Mouse (Mus musculus): ENCODE data around the gene Prkag1. TPM values are rescaled to one million over a fixed set of nuclear protein-coding genes. Genes with fewer than 3 reads are reported as not detected.

Prkag1 gene
- total RNA-seq, 1 experiment from 2014 or later: 115 TPM

DNA sequence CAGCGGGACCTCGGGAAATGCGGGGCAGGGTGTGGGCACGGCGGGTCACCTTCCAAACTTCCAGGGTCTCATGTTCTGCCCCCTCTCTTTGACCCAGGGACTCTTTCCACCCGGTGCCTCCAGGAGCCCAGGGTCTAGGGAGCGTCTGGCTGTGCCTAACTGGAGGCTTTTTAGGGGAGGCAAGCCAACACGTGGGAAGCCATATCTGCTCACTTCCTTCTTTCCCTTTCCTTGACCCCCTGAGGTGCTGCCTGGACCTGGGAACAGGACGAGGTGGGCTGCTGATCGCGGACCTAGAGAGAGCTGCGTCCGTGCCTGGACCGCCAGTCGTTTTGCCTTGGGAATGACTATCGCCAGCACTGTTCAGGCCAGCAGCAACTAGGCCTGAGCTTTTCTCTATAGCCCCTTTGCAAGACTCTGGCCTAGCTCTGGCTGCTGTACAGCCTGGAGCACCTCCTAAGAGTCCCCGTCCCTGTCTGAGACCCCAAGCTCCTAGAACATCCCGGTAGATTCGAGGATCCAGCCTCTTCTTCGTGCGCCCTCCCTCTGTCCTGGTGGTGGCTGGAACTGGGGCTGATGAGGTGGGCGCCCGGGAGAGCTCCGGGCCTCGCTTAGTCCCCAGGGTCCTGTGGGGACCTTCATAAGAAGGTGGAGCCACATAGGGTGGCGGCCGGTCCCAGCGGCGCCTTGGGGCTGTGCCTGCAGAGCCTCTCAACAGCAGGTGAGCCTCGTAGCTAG lies 25.1 kb downstream of the Prkag1 start:
- no peak for ATAC-seq (replicated peaks in 1 of 2; ENCODE audit: insufficient read depth in 1 of 2, low FRiP score in 2 of 2, low TSS enrichment in 1 of 2, low read depth in 1 of 2, poor library complexity in 2 of 2, severe bottlenecking in 2 of 2)

DNA sequence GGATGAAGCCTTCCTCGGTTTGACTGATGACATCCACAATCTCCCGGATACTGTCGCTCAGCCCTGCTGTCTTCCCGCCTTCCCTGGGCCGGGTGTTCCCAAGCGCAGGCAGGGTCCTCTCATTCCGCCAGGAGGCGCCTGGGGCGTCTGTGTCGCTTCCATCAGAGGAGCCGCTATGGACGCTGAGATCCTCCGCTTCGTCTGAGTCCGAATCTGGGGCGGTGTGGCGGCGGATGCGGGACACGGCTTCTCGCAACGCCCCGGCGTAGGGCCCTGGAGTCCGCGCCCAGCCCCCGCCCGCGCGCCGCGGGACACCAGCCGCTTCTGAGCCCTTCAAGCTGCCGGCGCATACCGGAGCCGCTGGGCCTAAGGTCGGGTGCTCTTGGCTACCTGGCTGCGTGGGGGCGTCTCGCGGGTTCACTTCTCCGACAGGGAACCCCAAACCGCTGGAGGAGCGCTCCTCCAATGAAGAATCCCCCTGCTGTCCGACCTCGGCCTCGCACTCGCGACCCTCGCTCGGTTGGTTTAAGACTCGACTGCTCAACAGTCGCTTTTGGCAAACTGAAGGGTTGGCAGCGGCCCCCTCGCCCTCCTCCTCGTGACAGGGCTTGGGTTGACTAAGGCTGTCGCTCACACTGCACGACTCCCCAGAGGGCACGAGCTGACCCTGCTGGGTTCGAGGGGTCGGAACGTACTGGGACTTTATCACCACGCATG lies 25.8 kb downstream of the Prkag1 start:
- 0 out of 4 replicates have a peak, but pooled peaks of 1 of the 2 experiments have one; percentile 19 for ATAC-seq (replicated peaks in 1 of 2; ENCODE audit: insufficient read depth in 1 of 2, low FRiP score in 2 of 2, low TSS enrichment in 1 of 2, low read depth in 1 of 2, poor library complexity in 2 of 2, severe bottlenecking in 2 of 2)

DNA sequence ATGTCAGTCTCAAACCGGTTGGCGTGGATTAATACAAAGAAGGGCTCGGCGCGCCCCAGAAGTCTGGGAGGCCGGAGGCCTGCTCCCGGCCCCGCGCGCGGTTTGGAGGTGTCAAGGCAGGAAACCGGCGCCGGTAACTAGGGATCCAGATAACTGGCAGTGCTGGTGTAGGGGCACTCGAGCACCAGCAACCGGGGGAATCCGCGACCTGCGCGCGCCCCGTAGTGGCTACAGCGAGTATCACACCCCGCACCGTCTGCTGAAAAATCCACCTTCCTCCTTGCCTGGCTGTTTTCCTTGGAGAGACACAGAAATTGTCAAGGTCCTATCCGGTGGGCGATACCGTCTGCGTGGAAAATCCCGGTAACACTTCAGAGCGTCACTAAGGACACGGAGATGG lies 27.3 kb downstream of the Prkag1 start:
- ATAC-seq (replicated peaks in 1 of 2; ENCODE audit: insufficient read depth in 1 of 2, low FRiP score in 2 of 2, low TSS enrichment in 1 of 2, low read depth in 1 of 2, poor library complexity in 2 of 2, severe bottlenecking in 2 of 2): peak; percentile 49 to 60; a peak in 3 of 4 replicates

DNA sequence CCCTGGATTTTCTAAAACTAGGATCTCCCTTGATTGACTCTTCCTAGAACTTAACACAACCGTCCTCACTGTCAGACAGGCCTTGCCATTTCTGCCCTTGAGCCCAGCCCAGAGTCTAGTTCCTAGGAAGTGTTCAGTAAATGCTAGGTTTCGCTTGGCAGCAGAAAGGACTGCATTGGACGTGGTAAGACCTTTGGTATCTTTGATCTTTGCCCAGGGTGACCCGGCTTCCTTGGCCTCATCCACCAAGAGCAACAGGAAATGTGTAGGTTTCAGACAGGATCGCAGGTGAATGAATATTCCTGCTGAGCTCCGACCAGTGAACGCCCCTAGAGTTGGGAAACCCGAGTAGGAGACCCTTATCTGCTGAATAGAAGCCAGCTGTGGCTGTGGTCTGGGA lies 28.4 kb downstream of the Prkag1 start:
- ATAC-seq (replicated peaks in 1 of 2; ENCODE audit: insufficient read depth in 1 of 2, low FRiP score in 2 of 2, low TSS enrichment in 1 of 2, low read depth in 1 of 2, poor library complexity in 2 of 2, severe bottlenecking in 2 of 2): no peak

DNA sequence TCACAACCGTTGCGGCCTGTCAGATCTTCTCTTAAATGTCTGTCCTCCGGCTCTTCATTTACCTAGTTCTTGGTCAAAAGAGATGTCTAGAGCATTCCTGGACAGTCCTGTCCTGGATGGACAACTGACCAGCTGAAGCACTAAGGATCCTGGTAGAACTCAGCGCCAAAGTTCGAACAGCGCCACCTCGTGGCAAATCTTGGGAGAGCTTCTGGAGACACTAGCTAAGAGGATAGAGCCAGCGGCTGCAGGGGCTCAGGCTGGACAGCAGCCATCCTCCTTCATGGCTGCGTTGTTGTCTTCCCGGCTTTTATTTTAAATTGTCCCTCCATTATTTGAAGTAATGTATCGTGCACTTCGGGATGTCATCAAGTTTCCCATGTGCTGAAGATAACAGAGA lies 31.9 kb downstream of the Prkag1 start:
- ATAC-seq (replicated peaks in 1 of 2; ENCODE audit: insufficient read depth in 1 of 2, low FRiP score in 2 of 2, low TSS enrichment in 1 of 2, low read depth in 1 of 2, poor library complexity in 2 of 2, severe bottlenecking in 2 of 2): peak; percentile 35 to 61; a peak in 2 of 4 replicates

DNA sequence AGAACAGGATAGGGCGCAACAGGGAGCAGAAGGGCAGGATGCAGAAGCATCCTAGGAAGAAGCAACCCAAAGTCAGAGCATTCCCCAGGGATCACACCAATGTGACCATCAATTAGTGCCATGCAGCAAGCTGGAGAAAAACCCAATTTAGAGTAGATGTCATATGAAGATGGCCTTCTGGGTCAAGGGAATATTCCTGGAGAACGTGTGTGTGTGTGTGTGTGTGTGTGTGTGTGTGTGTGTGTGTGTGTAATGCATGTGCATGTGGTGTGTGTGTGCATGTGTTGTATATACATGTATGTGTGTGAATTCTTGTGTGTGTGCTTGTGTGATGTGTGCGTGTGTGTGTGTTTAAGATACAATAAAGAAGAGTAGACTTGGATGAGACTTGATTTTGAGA lies 32.4 kb downstream of the Prkag1 start:
- ATAC-seq (replicated peaks in 1 of 2; ENCODE audit: insufficient read depth in 1 of 2, low FRiP score in 2 of 2, low TSS enrichment in 1 of 2, low read depth in 1 of 2, poor library complexity in 2 of 2, severe bottlenecking in 2 of 2): no peak

DNA sequence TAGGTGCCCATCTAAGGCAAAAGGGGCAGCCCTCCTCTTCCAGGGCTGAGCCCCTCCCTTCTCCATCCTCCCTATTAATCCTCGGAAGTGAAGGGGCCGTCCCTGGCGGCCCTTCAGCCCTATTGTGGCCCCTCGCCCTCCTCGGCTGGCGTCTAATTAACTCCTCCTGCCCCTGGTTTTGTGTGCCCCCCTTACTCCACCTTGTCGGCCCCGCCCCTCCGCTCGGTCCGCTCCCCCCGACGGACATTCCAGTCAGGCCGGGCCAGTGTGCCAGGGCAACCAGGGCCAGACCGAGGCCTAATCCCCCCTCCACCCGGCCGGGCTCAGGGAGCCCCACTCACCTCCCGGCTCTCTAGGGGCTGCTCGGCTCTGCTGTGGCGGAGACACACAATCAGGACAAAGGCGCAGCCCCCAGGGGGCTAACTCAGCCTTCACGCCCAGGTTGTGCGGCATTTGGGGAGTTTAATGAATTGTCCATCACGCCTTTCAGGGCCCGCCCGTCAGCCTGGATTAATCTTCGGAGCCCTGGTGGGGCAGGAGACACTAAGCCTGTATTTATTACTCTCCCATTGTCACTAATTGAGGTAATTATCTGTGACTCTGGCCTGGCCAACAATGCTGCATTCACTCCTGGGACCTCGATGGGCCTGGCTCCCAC lies 33.4 kb downstream of the Prkag1 start:
- ATAC-seq (replicated peaks in 1 of 2; ENCODE audit: insufficient read depth in 1 of 2, low FRiP score in 2 of 2, low TSS enrichment in 1 of 2, low read depth in 1 of 2, poor library complexity in 2 of 2, severe bottlenecking in 2 of 2): no peak

DNA sequence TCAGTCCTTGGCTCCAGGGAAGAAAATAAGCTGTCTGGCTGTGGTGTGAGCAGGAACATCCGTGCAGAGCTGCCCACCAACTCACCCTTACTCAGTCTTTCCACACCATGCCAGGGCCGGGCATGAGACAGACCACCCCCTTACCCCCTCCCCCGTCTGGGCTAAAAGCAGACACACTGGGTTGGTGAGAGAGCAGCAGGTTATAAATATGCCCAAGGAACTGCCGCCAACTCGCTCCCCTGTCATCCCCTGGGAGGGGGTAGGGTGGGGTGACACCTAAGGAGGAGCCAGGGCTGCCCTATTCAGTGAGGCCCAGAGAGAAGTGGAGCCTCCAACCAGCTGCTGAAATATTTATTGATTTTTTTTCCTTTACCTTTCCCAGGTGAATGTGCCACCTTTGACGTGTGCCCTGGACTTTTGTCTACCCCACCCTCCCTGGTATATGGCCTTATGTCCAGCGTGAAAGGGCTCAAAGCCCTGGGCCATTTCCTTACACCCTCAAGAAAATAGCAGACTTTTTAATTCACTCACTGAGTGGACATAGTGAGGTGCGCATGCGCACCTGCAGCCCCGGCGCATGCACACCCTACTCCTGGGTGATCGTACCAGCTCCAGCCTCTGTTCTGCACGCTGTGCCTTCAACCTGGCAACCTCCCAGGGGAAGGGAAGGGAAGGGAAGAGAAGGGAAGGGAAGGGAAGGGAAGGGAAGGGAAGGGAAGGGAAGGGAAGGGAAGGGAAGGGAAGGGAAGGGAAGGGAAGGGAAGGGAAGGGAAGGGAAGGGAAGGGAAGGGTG lies 34.3 kb downstream of the Prkag1 start:
- ATAC-seq (replicated peaks in 1 of 2; ENCODE audit: insufficient read depth in 1 of 2, low FRiP score in 2 of 2, low TSS enrichment in 1 of 2, low read depth in 1 of 2, poor library complexity in 2 of 2, severe bottlenecking in 2 of 2): no peak

DNA sequence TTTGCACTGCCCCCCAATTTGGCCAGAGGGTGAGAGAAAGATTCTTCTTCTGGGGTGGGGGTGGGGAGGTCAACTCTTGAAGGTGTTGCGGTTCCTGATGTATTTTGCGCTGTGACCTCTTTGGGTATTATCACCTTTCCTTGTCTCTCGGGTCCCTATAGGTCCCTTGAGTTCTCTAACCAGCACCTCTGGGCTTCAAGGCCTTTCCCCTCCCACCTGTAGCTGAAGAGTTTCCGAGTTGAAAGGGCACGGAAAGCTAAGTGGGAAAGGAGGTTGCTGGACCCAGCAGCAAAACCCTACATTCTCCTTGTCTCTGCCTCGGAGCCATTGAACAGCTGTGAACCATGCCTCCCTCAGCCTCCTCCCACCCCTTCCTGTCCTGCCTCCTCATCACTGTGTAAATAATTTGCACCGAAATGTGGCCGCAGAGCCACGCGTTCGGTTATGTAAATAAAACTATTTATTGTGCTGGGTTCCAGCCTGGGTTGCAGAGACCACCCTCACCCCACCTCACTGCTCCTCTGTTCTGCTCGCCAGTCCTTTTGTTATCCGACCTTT lies 38.1 kb downstream of the Prkag1 start:
- no peak; a peak in 1 of 4 replicates for ATAC-seq (replicated peaks in 1 of 2; ENCODE audit: insufficient read depth in 1 of 2, low FRiP score in 2 of 2, low TSS enrichment in 1 of 2, low read depth in 1 of 2, poor library complexity in 2 of 2, severe bottlenecking in 2 of 2)

DNA sequence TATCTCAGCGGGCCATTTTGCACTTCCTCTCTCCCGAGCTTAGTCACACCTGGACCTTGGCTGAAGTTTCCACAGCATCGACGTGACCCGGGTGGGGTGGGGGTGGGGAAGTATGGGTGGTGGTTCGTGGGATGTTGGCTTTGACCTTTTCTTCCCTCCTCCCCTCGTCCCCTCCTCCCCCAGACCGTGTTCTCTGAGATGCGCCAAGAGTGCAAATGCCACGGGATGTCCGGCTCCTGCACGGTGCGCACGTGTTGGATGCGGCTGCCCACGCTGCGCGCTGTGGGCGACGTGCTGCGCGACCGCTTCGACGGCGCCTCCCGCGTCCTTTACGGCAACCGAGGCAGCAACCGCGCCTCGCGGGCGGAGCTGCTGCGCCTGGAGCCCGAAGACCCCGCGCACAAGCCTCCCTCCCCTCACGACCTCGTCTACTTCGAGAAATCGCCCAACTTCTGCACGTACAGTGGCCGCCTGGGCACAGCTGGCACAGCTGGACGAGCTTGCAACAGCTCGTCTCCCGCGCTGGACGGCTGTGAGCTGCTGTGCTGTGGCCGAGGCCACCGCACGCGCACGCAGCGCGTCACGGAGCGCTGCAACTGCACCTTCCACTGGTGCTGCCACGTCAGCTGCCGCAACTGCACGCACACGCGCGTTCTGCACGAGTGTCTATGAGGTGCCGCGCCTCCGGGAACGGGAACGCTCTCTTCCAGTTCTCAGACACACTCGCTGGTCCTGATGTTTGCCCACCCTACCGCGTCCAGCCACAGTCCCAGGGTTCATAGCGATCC lies 38.9 kb downstream of the Prkag1 start:
- 0 out of 4 replicates have a peak, but pooled peaks of 1 of the 2 experiments have one; percentile 15 for ATAC-seq (replicated peaks in 1 of 2; ENCODE audit: insufficient read depth in 1 of 2, low FRiP score in 2 of 2, low TSS enrichment in 1 of 2, low read depth in 1 of 2, poor library complexity in 2 of 2, severe bottlenecking in 2 of 2)

DNA sequence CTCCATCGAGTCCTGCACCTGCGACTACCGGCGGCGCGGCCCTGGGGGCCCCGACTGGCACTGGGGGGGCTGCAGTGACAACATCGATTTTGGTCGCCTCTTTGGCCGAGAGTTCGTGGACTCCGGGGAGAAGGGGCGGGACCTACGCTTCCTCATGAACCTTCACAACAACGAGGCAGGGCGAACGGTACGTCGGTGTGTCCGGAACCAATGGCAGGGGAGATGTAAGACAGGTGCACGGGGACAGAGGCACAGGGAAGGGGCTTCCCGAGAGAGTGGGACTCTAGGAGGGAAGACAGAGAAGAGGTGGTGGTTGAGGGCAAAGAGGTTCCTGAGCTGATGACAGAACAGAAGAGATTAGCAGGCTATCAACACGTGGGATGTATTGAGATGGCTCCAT lies 39.5 kb downstream of the Prkag1 start:
- ATAC-seq (replicated peaks in 1 of 2; ENCODE audit: insufficient read depth in 1 of 2, low FRiP score in 2 of 2, low TSS enrichment in 1 of 2, low read depth in 1 of 2, poor library complexity in 2 of 2, severe bottlenecking in 2 of 2): no peak

DNA sequence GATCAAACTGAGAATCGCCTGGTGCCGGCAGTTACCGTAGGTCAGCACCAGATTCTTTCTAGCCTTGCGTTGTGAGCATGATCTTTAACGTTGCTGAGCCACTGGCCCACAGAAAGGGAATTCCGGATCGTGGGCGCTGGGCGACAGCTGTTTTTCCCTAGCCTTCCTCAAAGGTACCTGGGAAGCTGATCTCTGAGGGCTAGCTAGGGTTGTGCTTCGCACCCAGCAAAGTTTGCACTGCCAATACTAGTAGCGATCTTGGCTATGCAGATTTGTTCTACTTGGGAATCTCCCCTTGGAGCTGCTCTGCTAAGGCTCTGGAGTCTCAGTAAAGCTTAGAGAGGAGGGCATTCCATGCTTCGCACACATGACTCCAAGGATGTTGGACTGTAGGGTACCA lies 40.1 kb downstream of the Prkag1 start:
- no peak for ATAC-seq (replicated peaks in 1 of 2; ENCODE audit: insufficient read depth in 1 of 2, low FRiP score in 2 of 2, low TSS enrichment in 1 of 2, low read depth in 1 of 2, poor library complexity in 2 of 2, severe bottlenecking in 2 of 2)

DNA sequence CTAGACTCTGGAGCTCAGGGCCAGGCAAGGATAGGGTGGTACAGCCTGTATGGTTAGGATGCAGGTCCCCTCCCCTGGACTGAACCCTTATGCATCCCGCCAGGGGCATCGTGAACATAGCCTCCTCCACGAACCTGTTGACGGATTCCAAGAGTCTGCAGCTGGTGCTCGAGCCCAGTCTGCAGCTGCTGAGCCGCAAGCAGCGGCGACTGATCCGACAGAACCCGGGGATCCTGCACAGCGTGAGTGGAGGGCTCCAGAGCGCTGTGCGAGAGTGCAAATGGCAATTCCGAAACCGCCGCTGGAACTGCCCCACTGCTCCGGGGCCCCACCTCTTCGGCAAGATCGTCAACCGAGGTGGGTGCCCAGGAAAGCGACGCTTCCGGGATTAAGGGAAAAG lies 40.6 kb downstream of the Prkag1 start:
- ATAC-seq (replicated peaks in 1 of 2; ENCODE audit: insufficient read depth in 1 of 2, low FRiP score in 2 of 2, low TSS enrichment in 1 of 2, low read depth in 1 of 2, poor library complexity in 2 of 2, severe bottlenecking in 2 of 2): no peak

DNA sequence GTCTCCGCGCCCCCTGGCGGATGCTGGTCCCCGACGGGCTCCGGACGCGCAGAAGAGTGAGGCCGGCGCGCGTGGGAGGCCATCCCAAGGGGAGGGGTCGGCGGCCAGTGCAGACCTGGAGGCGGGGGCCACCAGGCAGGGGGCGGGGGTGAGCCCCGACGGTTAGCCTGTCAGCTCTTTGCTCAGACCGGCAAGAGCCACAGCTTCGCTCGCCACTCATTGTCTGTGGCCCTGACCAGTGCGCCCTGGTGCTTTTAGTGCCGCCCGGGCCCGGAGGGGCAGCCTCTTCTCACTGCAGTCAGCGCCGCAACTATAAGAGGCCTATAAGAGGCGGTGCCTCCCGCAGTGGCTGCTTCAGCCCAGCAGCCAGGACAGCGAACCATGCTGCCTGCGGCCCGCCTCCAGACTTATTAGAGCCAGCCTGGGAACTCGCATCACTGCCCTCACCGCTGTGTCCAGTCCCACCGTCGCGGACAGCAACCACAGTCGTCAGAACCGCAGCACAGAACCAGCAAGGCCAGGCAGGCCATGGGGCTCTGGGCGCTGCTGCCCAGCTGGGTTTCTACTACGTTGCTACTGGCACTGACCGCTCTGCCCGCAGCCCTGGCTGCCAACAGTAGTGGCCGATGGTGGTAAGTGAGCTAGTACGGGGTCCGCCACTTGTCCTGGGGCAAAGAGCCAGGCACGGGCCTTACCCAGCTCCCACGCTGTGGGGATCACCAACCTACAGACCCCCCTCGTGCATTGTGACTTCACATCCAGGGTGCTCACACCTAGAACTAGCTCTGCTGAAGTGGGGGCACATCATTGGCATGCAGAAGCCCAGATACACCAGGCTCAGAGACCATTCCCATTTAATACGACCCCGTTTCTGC lies 41.4 kb downstream of the Prkag1 start, which contains the start of gene Wnt1:
Wnt1 (plus strand) TSS at position 197 of the 875 bp plus-strand sequence.
- no peak; a peak in 1 of 4 replicates for ATAC-seq (replicated peaks in 1 of 2; ENCODE audit: insufficient read depth in 1 of 2, low FRiP score in 2 of 2, low TSS enrichment in 1 of 2, low read depth in 1 of 2, poor library complexity in 2 of 2, severe bottlenecking in 2 of 2)

DNA sequence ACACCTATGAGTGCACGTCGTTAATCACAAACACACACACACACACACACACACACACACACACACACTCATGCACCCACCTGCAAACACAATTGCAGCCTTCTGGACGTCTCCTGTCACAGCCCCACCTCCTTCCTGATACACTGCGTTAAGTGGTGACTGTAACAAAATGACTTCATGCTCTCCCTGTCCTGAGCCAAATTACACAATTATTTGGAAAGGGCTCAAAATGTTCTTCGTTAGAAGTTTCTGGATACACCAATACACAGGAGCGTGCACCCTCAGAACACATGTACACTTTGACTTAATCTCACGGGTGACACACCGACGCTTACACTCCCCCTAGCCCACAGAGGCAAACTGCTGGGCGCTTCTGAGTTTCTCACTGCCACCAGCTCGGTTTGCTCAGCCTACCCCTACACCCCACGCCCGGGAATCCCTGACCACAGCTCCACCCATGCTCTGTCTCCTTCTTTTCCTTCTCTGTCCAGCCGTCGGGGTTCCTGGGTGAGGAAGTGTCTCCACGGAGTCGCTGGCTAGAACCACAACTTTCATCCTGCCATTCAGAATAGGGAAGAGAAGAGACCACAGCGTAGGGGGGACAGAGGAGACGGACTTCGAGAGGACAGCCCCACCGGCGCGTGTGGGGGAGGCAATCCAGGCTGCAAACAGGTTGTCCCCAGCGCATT lies 42.2 kb downstream of the Prkag1 start:
- ATAC-seq (replicated peaks in 1 of 2; ENCODE audit: insufficient read depth in 1 of 2, low FRiP score in 2 of 2, low TSS enrichment in 1 of 2, low read depth in 1 of 2, poor library complexity in 2 of 2, severe bottlenecking in 2 of 2): 0 out of 4 replicates have a peak, but pooled peaks of 1 of the 2 experiments have one; percentile 41
